Mouse (Mus musculus): ENCODE data around the gene Trpm7. TPM values are rescaled to one million over a fixed set of nuclear protein-coding genes. Genes with fewer than 3 reads are reported as not detected.

Trpm7 gene
- polyA plus RNA-seq, 2 experiments, result 43.6 to 44.3 TPM

DNA sequence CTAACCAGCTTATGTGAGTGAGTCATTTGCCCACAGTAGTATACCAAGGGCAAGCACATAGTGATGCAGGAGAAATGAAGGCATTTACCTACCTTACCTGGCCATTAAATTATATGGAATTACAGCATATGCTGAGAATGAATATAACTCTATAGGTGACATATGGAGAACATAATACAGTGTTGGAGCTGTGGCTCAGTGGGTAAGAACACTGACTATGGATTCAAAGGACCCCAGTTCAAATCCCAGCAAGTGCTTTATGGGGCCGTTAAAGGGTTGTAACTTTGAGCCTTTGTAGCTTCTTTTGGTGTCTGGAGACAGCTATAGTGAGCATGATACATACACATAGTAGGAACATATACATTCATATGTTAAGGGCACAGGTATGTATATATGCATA, 94.6 kb downstream of the Trpm7 start:
- no peak for DNase-seq (ENCODE audit: low spot score)
- H3K27me3 ChIP-seq (ENCODE audit: control insufficient read depth, insufficient read depth, low read length), result no peaks in the 10 kb centered on the region
- no peak overlapping the region for H3K4me2 ChIP-seq (replicated peaks; ENCODE audit: low read depth, low read length, severe bottlenecking)
- WGBS, result 89% methylated on average over 1 of the region's 1 CpGs
- TF ChIP-seq POLR2A (IDR thresholded peaks at IDR 0.05; ENCODE audit: borderline replicate concordance, extremely low read depth, insufficient read depth, insufficient read length), result no peak
- no peaks in the 10 kb centered on the region for H3K36me3 ChIP-seq (ENCODE audit: control insufficient read depth, insufficient read depth, low read length)
- H3K4me3 ChIP-seq (replicated peaks; ENCODE audit: low read length), result no peak overlapping the region
- H3K4me1 ChIP-seq (ENCODE audit: control insufficient read depth, insufficient read depth, low read length), result no peaks in the 10 kb centered on the region
- no peak overlapping the region for H3K9ac ChIP-seq (ENCODE audit: low read depth, low read length, severe bottlenecking)
- no peak overlapping the region for H3K27ac ChIP-seq (replicated peaks; ENCODE audit: low read depth, low read length)
- no peaks in the 10 kb centered on the region for H3K9me3 ChIP-seq (ENCODE audit: control insufficient read depth, low read length)
- ATAC-seq (ENCODE audit: low FRiP score, low read depth), result no peak

DNA sequence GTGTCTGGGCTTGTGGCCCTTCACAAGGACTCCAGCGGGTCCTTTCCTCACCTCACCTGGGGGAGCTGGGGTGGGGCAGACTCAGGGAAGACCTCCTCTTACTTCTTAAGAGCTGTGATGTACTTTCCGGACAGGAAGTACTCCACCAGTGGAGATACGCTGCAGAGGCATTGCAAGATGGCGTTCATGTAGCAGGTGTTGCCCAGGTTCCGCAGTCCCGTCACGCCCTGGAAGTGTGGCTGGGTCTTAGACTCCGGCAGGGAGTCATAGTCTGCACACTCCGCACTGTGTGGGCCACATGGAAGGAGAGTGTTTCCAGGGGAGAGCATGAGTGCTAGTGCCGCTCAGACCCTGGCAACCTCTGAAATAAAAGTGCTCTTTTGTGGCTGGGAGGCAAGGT, 95.7 kb downstream of the Trpm7 start:
- no peak overlapping the region for H3K4me3 ChIP-seq (replicated peaks; ENCODE audit: low read length)
- no peak overlapping the region for H3K4me2 ChIP-seq (replicated peaks; ENCODE audit: low read depth, low read length, severe bottlenecking)
- no peak overlapping the region for H3K27ac ChIP-seq (replicated peaks; ENCODE audit: low read depth, low read length)
- WGBS, result 86% methylated on average over 10 of the region's 10 CpGs
- TF ChIP-seq POLR2A (IDR thresholded peaks at IDR 0.05; ENCODE audit: borderline replicate concordance, extremely low read depth, insufficient read depth, insufficient read length), result no peak
- no peaks in the 10 kb centered on the region for H3K4me1 ChIP-seq (ENCODE audit: control insufficient read depth, insufficient read depth, low read length)
- no peak overlapping the region for H3K9ac ChIP-seq (ENCODE audit: low read depth, low read length, severe bottlenecking)
- no peak for ATAC-seq (ENCODE audit: low FRiP score, low read depth)
- no peak for DNase-seq (ENCODE audit: low spot score)
- H3K9me3 ChIP-seq (ENCODE audit: control insufficient read depth, low read length), result no peaks in the 10 kb centered on the region
- no peaks in the 10 kb centered on the region for H3K36me3 ChIP-seq (ENCODE audit: control insufficient read depth, insufficient read depth, low read length)
- no peaks in the 10 kb centered on the region for H3K27me3 ChIP-seq (ENCODE audit: control insufficient read depth, insufficient read depth, low read length)

DNA sequence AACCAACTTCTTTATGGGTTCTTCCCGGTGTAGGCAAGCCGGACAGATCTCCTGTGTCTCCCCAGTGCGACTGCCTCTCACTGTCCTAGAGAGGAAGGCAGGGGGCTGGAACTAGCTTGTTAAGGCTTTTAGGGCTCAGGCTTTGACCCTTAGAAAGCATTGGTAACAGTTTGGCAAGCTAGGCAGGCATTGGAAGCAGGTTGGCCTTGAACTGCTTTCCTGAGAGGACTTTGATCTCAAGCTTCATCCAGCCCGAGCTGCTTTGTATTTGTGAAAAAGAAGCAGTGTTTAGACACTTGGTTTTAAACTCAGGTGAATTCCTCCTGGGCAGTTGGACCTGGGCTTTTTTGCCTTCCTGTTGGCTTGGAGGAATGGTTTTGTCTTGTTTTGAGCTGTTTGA, 97.2 kb downstream of the Trpm7 start:
- Histone ChIP-seq H3K9me3 (ENCODE audit: control insufficient read depth, low read length) (no peaks in the 10 kb centered on the region), H3K27me3 (ENCODE audit: control insufficient read depth, insufficient read depth, low read length) (no peaks in the 10 kb centered on the region), H3K4me2 (replicated peaks; ENCODE audit: low read depth, low read length, severe bottlenecking) (no peak overlapping the region), H3K4me1 (ENCODE audit: control insufficient read depth, insufficient read depth, low read length) (no peaks in the 10 kb centered on the region), H3K27ac (replicated peaks; ENCODE audit: low read depth, low read length) (no peak overlapping the region), H3K9ac (ENCODE audit: low read depth, low read length, severe bottlenecking) (no peak overlapping the region), H3K36me3 (ENCODE audit: control insufficient read depth, insufficient read depth, low read length) (no peaks in the 10 kb centered on the region), H3K4me3 (replicated peaks; ENCODE audit: low read length) (no peak overlapping the region)
- 87% methylated on average over 4 of the region's 4 CpGs for WGBS
- no peak for ATAC-seq (ENCODE audit: low FRiP score, low read depth)
- TF ChIP-seq POLR2A (IDR thresholded peaks at IDR 0.05; ENCODE audit: borderline replicate concordance, extremely low read depth, insufficient read depth, insufficient read length), result no peak
- no peak for DNase-seq (ENCODE audit: low spot score)

DNA sequence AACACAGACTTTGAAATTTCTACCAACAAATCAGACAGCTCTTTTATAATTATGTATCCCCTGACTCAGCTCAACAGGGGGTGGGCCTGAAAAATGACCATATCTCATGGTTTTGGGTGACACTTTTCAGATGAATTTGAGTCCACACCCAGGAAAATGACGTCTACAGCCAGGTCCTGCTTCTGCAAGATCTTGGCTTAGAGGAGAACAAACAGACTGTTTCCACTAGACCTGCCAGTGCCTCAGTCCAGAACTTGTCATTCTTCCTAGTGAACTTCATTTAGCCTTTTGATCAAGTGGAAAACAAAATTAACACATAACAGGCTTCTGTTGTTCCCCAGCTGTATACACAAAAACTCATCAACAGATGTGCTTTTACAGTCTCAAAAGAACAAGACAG, 99.6 kb downstream of the Trpm7 start:
- Histone ChIP-seq H3K4me2 (replicated peaks; ENCODE audit: low read depth, low read length, severe bottlenecking) (no peak overlapping the region), H3K9me3 (ENCODE audit: control insufficient read depth, low read length) (no peaks in the 10 kb centered on the region), H3K27me3 (ENCODE audit: control insufficient read depth, insufficient read depth, low read length) (no peaks in the 10 kb centered on the region), H3K4me1 (ENCODE audit: control insufficient read depth, insufficient read depth, low read length) (no peaks in the 10 kb centered on the region), H3K9ac (ENCODE audit: low read depth, low read length, severe bottlenecking) (no peak overlapping the region), H3K36me3 (ENCODE audit: control insufficient read depth, insufficient read depth, low read length) (no peaks in the 10 kb centered on the region), H3K4me3 (replicated peaks; ENCODE audit: low read length) (no peak overlapping the region), H3K27ac (replicated peaks; ENCODE audit: low read depth, low read length) (no peak overlapping the region)
- 52% methylated on average over 1 of the region's 1 CpGs for WGBS
- no peak for TF ChIP-seq POLR2A (IDR thresholded peaks at IDR 0.05; ENCODE audit: borderline replicate concordance, extremely low read depth, insufficient read depth, insufficient read length)
- no peak for DNase-seq (ENCODE audit: low spot score)
- ATAC-seq (ENCODE audit: low FRiP score, low read depth), result no peak

DNA sequence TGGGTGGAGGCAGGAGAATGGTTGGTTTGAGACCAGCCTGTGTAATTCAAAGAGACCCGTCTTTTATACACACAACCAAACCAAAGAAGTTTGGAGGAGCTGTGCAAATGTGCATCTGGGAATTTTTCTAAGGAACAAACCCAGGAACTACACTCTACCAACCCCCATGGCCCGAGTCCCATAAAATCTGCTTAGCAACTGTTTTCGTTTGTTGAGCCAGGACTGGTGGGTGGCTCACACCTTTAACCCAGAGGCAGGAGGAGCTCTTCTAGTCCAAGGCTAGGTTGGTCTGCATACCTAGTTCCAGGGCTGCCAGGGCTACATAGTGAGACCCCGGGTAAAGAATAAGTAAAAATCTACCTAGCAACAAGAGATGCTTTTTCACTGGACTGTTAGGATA, 100.1 kb downstream of the Trpm7 start:
- Histone ChIP-seq H3K4me3 (replicated peaks; ENCODE audit: low read length) (no peak overlapping the region), H3K9me3 (ENCODE audit: control insufficient read depth, low read length) (no peaks in the 10 kb centered on the region), H3K27ac (replicated peaks; ENCODE audit: low read depth, low read length) (no peak overlapping the region), H3K4me2 (replicated peaks; ENCODE audit: low read depth, low read length, severe bottlenecking) (no peak overlapping the region), H3K36me3 (ENCODE audit: control insufficient read depth, insufficient read depth, low read length) (no peaks in the 10 kb centered on the region), H3K27me3 (ENCODE audit: control insufficient read depth, insufficient read depth, low read length) (no peaks in the 10 kb centered on the region), H3K9ac (ENCODE audit: low read depth, low read length, severe bottlenecking) (no peak overlapping the region), H3K4me1 (ENCODE audit: control insufficient read depth, insufficient read depth, low read length) (no peaks in the 10 kb centered on the region)
- TF ChIP-seq POLR2A (IDR thresholded peaks at IDR 0.05; ENCODE audit: borderline replicate concordance, extremely low read depth, insufficient read depth, insufficient read length), result no peak
- ATAC-seq (ENCODE audit: low FRiP score, low read depth) (no peak), DNase-seq (ENCODE audit: low spot score) (no peak)
- WGBS, result 60% methylated on average over 4 of the region's 4 CpGs

DNA sequence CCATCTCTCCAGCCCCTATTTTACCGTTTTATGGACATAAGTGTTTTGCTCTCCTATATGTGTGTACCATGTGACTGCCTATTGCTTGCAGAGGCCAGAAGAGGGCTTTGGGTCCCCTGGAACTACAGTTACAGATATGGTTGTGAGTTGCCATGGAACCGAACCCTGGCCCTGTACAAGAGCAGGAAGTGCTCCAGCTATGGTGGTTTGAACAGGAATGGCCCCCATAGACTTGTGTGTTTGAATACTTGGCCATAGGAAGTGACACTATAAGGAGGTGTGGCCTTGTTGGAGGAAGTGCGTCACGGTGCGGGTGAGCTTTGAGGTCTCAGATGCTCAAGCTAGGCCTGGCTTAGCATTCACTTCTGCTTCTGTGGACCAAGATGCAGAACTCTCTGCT, 103.8 kb downstream of the Trpm7 start:
- no peak for DNase-seq (ENCODE audit: low spot score)
- no peak for TF ChIP-seq POLR2A (IDR thresholded peaks at IDR 0.05; ENCODE audit: borderline replicate concordance, extremely low read depth, insufficient read depth, insufficient read length)

More for the DNA sequence above, 103.8 kb downstream of the Trpm7 start:
- Histone ChIP-seq H3K9ac (ENCODE audit: low read depth, low read length, severe bottlenecking) (no peak overlapping the region), H3K9me3 (ENCODE audit: control insufficient read depth, low read length) (no peaks in the 10 kb centered on the region), H3K36me3 (ENCODE audit: control insufficient read depth, insufficient read depth, low read length) (no peaks in the 10 kb centered on the region), H3K4me1 (ENCODE audit: control insufficient read depth, insufficient read depth, low read length) (no peaks in the 10 kb centered on the region), H3K27me3 (ENCODE audit: control insufficient read depth, insufficient read depth, low read length) (no peaks in the 10 kb centered on the region), H3K4me3 (replicated peaks; ENCODE audit: low read length) (no peak overlapping the region), H3K27ac (replicated peaks; ENCODE audit: low read depth, low read length) (no peak overlapping the region), H3K4me2 (replicated peaks; ENCODE audit: low read depth, low read length, severe bottlenecking) (no peak overlapping the region)
- ATAC-seq (ENCODE audit: low FRiP score, low read depth), result no peak
- 86% methylated on average over 5 of the region's 5 CpGs for WGBS
